Mouse (Mus musculus) CD4-positive helper T cell, adult 2 months (primary cell): ENCODE results near the gene Atp6ap1l.
"Not testable (repeated sequence)": the region's sequence is repeated elsewhere in the genome, so short reads cannot be mapped to it uniquely, and the experiment has no call there.

Experiments
- DNase-seq: peaks from one replicate; pipeline ENCODE4 v3.0.0-alpha.2; 2012; ENCODE audit warnings: low read depth, missing footprints, low spot score

The Atp6ap1l gene

GRCm38 (mm10) chr13:90905176-90905575 is at the start of gene Atp6ap1l:
Gene Atp6ap1l, minus strand, starts transcription at chr13:90905355.
- no peak for DNase-seq

DNA sequence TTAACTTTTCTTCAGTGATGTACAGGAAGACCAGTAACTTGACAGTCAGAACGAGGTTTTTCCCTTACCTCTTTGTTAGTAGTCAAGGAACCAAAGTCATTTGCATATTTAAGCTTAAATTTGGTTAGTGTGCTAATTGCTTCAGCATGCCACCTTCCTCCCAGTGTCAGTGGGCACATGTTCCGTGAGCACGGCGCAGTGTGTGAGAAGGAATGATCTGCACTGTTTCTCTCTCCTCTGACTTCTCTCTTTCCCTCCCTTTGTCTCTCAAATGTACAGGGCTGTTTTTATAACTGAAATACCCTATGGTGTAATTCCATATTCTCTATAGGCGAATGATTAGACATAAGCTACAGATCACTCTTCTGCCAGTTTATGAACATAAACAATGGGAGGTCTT is 34.4 kb upstream of the Atp6ap1l start:
- no peak for DNase-seq

DNA sequence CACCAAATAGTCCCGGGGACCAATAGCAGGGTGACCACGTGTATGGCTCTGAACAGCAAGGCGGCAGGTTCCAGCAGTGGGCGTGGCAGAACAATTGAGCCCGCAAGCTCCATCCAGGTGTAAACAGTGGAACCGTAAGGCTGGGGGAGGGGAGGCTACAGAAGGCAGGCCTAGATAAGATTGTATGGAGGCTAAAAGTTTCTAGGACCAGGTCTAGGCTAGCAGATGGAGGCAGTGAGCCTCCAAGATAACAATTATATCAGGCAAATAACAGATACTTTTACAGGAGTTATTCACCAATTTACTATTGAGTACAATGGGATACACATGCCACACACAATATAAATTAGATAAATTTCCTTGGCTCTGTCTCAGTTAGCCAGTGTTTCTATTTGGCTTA is 34.0 kb upstream of the Atp6ap1l start:
- no peak for DNase-seq

DNA sequence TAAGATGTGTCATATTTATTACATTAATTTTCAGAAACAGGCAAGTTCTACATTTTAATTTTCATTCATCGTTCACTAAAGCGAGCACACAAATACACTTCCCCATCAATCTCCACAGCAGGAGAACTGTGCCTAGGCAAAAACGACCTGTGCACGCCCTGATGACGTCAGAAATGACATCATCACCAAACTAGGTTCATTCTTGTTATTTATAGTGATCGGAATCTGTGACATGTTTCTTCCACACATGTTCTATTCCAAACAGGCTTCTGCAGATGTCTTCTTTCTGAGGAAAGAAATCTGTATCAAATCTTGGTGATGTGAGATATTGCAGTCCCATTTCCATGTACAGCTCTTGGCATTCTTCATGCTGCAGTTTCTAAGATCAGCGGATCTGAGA is 30.7 kb upstream of the Atp6ap1l start:
- DNase-seq: no peak

GRCm38 (mm10) chr13:90933256-90933655 is 28.1 kb upstream of the Atp6ap1l start:
- no peak for DNase-seq

DNA sequence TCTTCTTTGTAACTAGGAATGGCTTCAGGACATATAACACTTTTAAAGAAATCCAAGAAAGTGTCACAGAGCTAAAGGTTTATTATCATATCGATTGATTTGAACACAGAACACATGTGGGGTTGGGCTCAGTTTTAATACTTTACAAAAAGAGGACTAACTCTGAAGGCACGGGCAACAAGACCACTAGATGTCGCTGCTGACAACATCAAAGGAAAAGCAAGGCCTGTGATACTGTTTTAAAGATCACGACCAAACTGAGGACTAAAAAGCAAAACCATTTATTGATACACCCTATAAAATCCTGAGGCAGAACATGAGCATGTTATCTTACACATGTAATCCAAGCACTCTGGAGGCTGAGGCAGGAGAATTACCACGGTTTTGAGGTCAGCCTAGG is 24.7 kb upstream of the Atp6ap1l start:
- peak; percentile 75 for DNase-seq

DNA sequence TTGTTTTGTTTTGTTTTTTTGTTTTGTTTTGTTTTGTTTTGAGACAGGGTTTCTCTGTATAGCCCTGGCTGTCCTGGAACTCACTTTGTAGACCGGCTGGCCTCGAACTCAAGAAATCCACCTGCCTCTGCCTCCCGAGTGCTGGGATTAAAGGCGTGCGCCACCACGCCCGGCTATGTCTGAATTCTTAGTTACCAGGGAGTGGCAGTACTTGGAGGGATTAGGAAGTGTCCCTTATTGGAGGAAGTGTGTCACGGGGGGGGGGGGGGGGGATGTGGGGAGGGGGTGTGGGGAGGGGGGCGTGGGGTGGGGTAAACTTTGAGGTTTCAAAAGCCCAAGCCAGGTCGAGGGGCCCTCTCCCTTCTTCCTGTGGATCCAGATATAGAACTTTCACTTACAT is 23.1 kb upstream of the Atp6ap1l start:
- DNase-seq: not testable (repeated sequence)

DNA sequence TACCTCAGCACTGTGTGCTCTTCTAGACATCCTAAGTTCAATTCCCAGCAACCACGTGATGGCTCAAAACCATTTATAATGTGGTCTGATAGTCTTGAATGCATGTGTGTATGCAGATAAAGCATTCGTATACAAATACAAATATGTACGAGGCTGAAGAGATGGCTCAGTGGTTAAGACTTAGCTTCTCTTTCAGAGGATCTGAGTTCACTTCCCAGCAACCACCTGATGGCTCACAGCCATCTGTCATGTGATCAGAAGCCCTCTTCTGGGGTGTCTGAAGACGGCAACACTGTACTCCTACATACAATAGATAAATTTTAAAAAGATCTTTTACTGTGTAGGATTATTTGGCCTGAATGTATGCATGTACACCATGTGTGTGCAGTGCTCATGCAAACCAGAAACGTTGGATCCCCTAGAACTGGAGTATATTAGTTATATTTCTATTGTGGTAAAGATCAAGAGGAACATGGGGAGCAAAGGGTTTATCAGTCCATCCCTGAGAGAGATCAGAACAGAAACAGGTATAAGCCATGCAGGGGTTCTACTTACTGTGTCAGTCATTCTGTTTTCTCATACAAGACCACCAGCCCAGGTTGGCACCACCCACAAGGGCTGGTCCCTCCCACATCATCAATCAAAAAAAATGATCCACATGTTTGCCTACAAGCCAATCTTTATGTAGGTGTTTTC is 21.9 kb upstream of the Atp6ap1l start:
- DNase-seq: no peak

GRCm38 (mm10) chr13:90926125-90926765 is 21.1 kb upstream of the Atp6ap1l start:
- DNase-seq: no peak

- DNase-seq: no peak
Observed at GRCm38 (mm10) chr13:90925191-90925590, 20.0 kb upstream of the Atp6ap1l start.

DNA sequence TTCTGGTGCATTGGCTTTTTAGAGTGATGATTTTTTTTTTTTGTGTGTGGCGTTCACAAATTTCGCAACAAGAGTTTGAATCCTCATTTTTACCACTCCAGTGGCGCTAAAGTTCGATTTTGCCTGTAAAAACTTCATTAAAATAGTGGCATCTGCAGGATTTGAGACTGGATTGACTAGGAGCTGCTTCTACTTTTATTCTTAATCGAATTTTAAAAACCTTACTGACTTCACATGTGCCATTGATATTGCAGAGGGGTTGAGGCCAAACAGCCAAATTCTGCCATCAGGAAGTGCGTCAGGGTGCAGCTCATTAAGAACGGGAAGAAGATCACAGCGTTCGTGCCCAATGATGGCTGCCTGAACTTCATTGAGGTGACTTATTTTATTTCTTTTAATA is 18.9 kb upstream of the Atp6ap1l start:
- DNase-seq: no peak

- not testable (repeated sequence) for DNase-seq
Observed at GRCm38 (mm10) chr13:90923617-90924016, 18.5 kb upstream of the Atp6ap1l start.

DNA sequence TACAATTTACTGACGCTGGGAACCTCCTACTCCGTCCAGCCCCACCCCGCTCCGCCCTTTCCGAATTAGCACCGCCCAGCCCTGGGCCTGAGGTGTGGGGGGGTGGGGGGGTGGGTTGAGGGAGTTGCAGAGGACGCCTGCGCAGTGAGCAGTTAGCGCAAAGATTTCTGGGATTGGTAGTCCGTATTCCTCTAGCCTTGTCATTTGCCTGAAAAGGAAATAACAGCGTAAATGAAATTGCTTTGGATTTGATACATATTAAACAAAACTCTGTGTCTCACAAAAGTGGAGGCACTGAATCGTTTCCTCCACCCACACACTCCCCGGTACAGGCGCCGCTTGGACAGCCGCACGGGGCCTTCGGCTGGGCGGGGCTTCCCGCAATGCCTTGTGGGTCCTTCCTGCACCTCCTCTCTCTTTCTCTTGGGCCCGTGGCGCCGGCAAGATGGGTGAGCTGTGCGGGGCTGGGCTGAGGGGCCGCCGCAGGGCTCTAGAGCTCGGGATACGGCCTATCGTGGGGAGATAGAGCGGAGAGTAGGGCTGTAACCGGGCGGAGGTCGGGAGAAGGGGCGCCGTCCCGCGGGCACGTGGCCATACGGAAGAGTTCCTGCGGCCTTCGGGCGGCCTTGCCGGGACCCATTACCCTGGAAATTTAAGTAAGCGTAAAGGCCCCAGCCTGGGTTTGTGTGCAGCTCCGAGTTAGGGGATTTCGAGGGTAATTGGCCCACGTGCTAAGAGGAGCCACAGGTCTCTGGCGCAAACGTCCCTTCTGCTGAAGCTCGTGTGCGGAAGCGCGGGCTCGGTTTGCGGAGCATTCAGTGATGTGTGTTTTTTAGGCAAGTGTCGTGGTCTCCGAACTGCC is 17.8 kb upstream of the Atp6ap1l start, which contains the start of gene Rps23:
Gene Rps23 (plus strand): TSS at position 208 of the 862 bp plus-strand sequence.
- DNase-seq: peak; percentile 94

DNA sequence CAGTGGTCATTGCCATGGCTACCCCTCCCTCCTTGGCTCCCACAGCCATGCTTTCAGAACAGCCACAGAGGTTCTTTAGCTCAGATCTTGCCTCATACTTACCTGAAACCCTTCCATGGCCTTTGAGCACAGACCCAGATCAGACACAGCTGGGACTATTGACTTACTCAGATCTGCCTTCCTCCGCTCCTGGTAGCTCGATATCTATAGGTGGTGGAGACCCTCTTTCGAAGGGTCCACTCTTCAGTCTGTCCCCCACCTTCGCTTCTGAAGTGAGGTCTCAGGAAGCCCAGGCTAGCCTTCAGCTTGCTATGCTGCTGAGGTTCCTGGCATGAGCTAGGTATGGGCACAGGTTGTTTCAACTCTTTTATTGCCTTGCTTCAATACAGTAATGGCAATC is 9.6 kb upstream of the Atp6ap1l start:
- DNase-seq: no peak

- DNase-seq: no peak
Observed at GRCm38 (mm10) chr13:90913675-90914192, 8.6 kb upstream of the Atp6ap1l start.

GRCm38 (mm10) chr13:90912760-90913674 is 7.9 kb upstream of the Atp6ap1l start:
- DNase-seq: no peak

GRCm38 (mm10) chr13:90907376-90907775 is 2.2 kb upstream of the Atp6ap1l start:
- no peak for DNase-seq

GRCm38 (mm10) chr13:90896821-90897220 is 8.3 kb downstream of the Atp6ap1l start:
- DNase-seq: no peak

- no peak for DNase-seq
Observed at GRCm38 (mm10) chr13:90896098-90896497, 9.1 kb downstream of the Atp6ap1l start.

DNA sequence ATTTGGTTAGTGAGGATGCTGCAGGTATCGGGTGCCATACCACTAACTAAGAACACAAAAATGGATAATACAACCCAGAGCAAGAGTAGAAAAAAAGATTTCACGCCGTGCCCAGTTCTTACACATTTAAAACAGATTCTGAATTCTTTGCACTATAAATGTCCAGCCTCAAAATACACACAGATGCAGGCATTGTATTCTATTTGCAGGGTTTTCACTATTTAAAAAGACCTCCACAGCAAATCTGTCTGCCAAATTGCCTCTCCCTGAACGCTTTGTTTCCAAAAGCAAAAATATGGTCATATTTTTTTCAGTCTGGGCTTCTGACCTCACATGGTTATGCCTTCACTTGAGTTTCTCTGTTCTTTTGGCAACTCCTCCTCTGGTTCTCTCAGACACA is 10.3 kb downstream of the Atp6ap1l start:
- no peak for DNase-seq

- DNase-seq: no peak
Observed at GRCm38 (mm10) chr13:90890111-90890510, 15.0 kb downstream of the Atp6ap1l start.
